Mouse (Mus musculus) E14TG2a.4 (cell line): Measurements from ENCODE around the gene Lelp1.

Experiments used
- CTCF ChIP-seq: conservative IDR thresholded peaks from 2 replicates; pipeline ENCODE4 v1.5.1; 2014; ENCODE audit warnings: low read length
- NANOG ChIP-seq: IDR thresholded peaks from 2 replicates; pipeline ENCODE4 v1.6.1; 2014; ENCODE audit warnings: borderline replicate concordance, low read length, mixed read lengths

DNA sequence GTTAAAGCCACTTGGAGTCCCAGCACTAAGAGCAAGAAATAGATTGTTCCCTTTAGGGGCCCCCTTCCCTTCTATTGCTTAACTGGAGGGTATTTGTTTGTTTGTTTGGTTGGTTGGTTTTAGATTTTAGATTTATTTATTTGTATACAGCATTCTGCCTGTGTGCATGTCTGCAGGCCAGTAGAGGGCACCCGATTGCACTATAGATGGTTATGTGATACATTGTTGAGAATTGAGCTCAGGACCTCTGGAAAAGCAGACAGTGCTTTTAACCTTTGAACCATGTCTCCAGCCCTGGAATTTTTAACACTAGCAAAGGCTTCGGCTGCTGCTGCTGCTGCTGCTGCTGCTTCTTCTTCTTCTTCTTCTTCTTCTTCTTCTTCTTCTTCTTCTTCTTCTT is 4.9 kb upstream of the Lelp1 start:
- peak; percentile 26 for TF ChIP-seq CTCF
- TF ChIP-seq NANOG = no peak
